Mouse (Mus musculus): ENCODE results near the gene Slc29a2. TPM values are rescaled to one million over a fixed set of nuclear protein-coding genes. Genes with fewer than 3 reads are reported as not detected.

Gene Slc29a2
- polyA plus RNA-seq, 1 experiment from 2014 or later, result 4.7 TPM

DNA sequence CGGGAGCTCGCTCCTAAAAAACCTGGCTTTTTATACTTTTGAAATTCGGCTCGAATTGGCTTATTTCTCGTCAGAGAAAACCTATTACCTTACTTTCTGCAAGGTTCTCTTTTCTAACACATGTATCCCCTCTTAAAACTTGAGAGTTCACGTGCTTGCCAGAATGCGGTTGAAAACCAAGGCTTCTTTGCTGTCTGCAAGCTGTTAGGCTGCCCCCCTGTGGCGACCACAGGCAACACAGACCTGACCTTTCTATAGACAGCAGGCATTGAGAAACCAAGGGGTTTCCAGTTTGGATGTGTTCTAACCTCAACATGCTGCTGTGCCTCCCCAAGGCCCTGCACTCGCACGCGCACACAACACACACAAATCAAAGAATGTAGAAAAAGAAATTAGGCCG lies 6.9 kb upstream of the Slc29a2 start:
- 23% methylated on average over 12 of the region's 12 CpGs for WGBS
- H3K36me3 ChIP-seq (ENCODE audit: control insufficient read depth, insufficient read depth, low read length), result no peaks in the 10 kb centered on the region
- H3K27me3 ChIP-seq (ENCODE audit: control insufficient read depth, insufficient read depth, low read length), result no peaks in the 10 kb centered on the region
- H3K4me2 ChIP-seq (replicated peaks; ENCODE audit: low read depth, low read length), result 0 out of 2 replicates have a peak overlapping the region, but pooled peaks have one; percentile 0
- no peak for ATAC-seq (ENCODE audit: insufficient number of reproducible peaks, insufficient read depth, low FRiP score, low read depth)
- no peaks in the 10 kb centered on the region for H3K9me3 ChIP-seq (ENCODE audit: control insufficient read depth, low read depth, low read length)
- no peak overlapping the region for H3K9ac ChIP-seq (replicated peaks; ENCODE audit: low read depth, low read length)
- H3K4me3 ChIP-seq (ENCODE audit: low read depth, low read length), result no peak overlapping the region
- peaks cover 7% of the 10 kb centered on the region for H3K4me1 ChIP-seq (ENCODE audit: control insufficient read depth, insufficient read depth, low read length)
- H3K27ac ChIP-seq (ENCODE audit: low read length), result no peak overlapping the region

DNA sequence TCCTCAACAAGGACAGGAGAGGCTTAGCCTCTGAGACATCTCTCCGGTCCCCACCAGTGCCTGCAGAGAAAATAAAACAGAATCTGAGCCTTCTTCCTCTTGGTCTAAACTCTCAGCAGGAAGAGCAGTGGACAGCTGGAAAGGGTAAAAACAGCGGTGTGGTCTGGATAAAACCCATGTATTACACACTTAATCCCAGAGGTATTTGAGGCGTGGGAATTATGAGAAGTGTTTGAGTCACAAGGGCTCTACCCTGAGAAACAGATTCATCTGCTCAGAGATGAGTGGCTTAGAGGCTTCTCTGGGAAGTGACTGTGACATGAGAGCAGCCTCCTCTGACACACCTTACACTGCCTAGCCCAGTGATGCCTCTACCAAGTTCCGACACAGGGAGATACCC lies 6.0 kb upstream of the Slc29a2 start:
- H3K4me1 ChIP-seq (ENCODE audit: control insufficient read depth, insufficient read depth, low read length), result peaks cover 7% of the 10 kb centered on the region
- WGBS, result 73% methylated on average over 4 of the region's 4 CpGs
- H3K27ac ChIP-seq (ENCODE audit: low read length), result no peak overlapping the region
- ATAC-seq (ENCODE audit: insufficient number of reproducible peaks, insufficient read depth, low FRiP score, low read depth), result no peak
- no peak overlapping the region for H3K9ac ChIP-seq (replicated peaks; ENCODE audit: low read depth, low read length)
- H3K4me3 ChIP-seq (ENCODE audit: low read depth, low read length), result no peak overlapping the region
- no peaks in the 10 kb centered on the region for H3K9me3 ChIP-seq (ENCODE audit: control insufficient read depth, low read depth, low read length)
- no peak overlapping the region for H3K4me2 ChIP-seq (replicated peaks; ENCODE audit: low read depth, low read length)
- no peaks in the 10 kb centered on the region for H3K27me3 ChIP-seq (ENCODE audit: control insufficient read depth, insufficient read depth, low read length)
- no peaks in the 10 kb centered on the region for H3K36me3 ChIP-seq (ENCODE audit: control insufficient read depth, insufficient read depth, low read length)

DNA sequence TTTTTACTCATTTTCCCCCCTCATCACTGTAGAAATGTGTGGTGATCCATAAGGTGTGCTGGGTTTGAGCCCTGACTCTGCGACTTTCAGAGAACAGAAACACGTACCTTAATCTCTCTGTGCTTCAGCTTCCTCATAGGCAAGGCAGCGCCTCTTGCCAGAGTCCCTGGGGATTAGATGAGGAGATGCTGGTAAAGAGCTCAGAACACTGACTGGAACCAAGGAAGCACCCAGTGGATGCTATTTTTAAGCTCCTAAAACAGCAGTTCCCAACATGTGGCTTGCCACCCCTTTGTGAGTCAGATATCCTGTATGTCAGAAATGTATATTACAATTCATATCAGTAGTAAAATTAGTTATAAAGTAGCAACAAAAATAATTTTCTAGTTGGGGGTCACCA lies 5.5 kb upstream of the Slc29a2 start:
- H3K4me3 ChIP-seq (ENCODE audit: low read depth, low read length), result no peak overlapping the region

DNA sequence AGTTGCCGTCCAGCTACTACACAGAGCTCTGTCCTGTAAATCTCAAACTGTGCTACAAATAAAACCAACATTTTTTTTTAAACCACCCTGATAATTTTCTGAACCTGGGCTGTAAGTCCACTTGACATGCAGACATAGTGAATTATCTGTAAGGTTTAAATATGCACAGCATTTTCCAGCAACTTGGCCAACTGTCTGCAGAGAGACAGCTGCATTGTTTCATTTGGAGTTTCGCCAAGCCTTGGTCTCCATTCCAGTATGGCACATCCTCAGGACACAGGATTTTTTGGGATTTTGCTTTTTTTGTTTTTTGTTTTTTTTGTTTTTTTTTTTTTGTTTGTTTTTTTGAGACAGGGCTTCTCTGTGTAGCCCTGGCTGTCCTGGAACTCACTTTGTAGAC lies 2.2 kb upstream of the Slc29a2 start:
- no peaks in the 10 kb centered on the region for H3K36me3 ChIP-seq (ENCODE audit: control insufficient read depth, insufficient read depth, low read length)
- no peak overlapping the region for H3K27ac ChIP-seq (ENCODE audit: low read length)
- H3K9ac ChIP-seq (replicated peaks; ENCODE audit: low read depth, low read length), result no peak overlapping the region
- H3K4me2 ChIP-seq (replicated peaks; ENCODE audit: low read depth, low read length), result no peak overlapping the region
- WGBS, result 76% methylated on average over 2 of the region's 2 CpGs
- no peak for ATAC-seq (ENCODE audit: insufficient number of reproducible peaks, insufficient read depth, low FRiP score, low read depth)
- H3K4me1 ChIP-seq (ENCODE audit: control insufficient read depth, insufficient read depth, low read length), result peaks cover 4% of the 10 kb centered on the region; the same call in 1 of the 2 replicates
- H3K4me3 ChIP-seq (ENCODE audit: low read depth, low read length), result no peak overlapping the region
- no peaks in the 10 kb centered on the region for H3K27me3 ChIP-seq (ENCODE audit: control insufficient read depth, insufficient read depth, low read length)
- H3K9me3 ChIP-seq (ENCODE audit: control insufficient read depth, low read depth, low read length), result no peaks in the 10 kb centered on the region

More for the DNA sequence above, 5.5 kb upstream of the Slc29a2 start:
- no peaks in the 10 kb centered on the region for H3K36me3 ChIP-seq (ENCODE audit: control insufficient read depth, insufficient read depth, low read length)
- no peak overlapping the region for H3K4me2 ChIP-seq (replicated peaks; ENCODE audit: low read depth, low read length)
- H3K9ac ChIP-seq (replicated peaks; ENCODE audit: low read depth, low read length), result no peak overlapping the region
- WGBS, result 87% methylated on average over 3 of the region's 3 CpGs
- no peaks in the 10 kb centered on the region for H3K9me3 ChIP-seq (ENCODE audit: control insufficient read depth, low read depth, low read length)
- H3K4me1 ChIP-seq (ENCODE audit: control insufficient read depth, insufficient read depth, low read length), result peaks cover 7% of the 10 kb centered on the region
- H3K27me3 ChIP-seq (ENCODE audit: control insufficient read depth, insufficient read depth, low read length), result no peaks in the 10 kb centered on the region
- no peak for ATAC-seq (ENCODE audit: insufficient number of reproducible peaks, insufficient read depth, low FRiP score, low read depth)
- no peak overlapping the region for H3K27ac ChIP-seq (ENCODE audit: low read length)

DNA sequence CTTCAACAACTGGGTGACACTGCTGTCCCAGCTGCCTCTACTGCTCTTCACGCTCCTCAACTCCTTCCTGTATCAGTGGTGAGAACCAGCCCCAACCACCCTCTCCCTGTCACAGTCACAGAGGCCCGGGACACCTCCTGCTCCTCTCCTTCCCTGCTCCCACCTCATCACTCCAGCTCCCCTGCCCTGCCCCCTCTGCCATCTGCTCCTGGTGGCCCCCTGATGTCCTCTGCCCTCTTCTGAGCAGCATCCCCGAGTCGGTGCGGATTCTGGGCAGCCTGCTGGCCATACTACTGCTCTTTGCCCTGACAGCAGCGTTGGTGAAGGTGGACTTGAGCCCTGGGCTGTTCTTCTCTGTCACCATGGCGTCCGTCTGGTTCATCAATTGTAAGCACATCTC lies 2.5 kb downstream of the Slc29a2 start:
- H3K4me3 ChIP-seq (ENCODE audit: low read depth, low read length), result no peak overlapping the region
- H3K9ac ChIP-seq (replicated peaks; ENCODE audit: low read depth, low read length), result no peak overlapping the region
- no peak for ATAC-seq (ENCODE audit: insufficient number of reproducible peaks, insufficient read depth, low FRiP score, low read depth)
- no peak overlapping the region for H3K4me2 ChIP-seq (replicated peaks; ENCODE audit: low read depth, low read length)
- no peaks in the 10 kb centered on the region for H3K9me3 ChIP-seq (ENCODE audit: control insufficient read depth, low read depth, low read length)
- H3K27ac ChIP-seq (ENCODE audit: low read length), result no peak overlapping the region
- H3K4me1 ChIP-seq (ENCODE audit: control insufficient read depth, insufficient read depth, low read length), result 0 out of 2 replicates have a peak, but pooled peaks cover 3% of the 10 kb centered on the region
- peaks cover 11% of the 10 kb centered on the region; the same call in 1 of the 2 replicates for H3K36me3 ChIP-seq (ENCODE audit: control insufficient read depth, insufficient read depth, low read length)
- no peaks in the 10 kb centered on the region for H3K27me3 ChIP-seq (ENCODE audit: control insufficient read depth, insufficient read depth, low read length)
- 91% methylated on average over 8 of the region's 8 CpGs for WGBS

DNA sequence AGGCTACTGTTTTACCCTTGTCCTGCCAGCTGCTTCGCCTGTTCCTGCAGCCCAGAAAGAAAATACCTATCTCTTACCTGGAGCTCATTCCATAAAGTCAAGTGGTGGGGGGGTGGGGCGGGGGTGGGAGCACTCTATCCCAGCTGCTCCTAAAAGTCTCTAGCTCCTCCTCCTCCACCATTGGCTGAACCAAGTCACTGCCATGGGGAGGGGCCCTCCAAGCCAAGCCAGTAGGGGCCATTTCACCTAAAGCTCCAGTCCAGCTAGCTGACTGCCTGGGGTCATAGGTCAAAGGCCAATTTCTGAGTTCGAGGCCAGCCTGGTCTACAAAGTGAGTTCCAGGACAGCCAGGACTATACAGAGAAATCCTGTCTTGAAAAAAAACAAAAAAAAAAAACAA lies 9.0 kb downstream of the Slc29a2 start:
- H3K4me1 ChIP-seq (ENCODE audit: control insufficient read depth, insufficient read depth, low read length), result no peaks in the 10 kb centered on the region
- peaks cover 4% of the 10 kb centered on the region; the same call in 1 of the 2 replicates for H3K36me3 ChIP-seq (ENCODE audit: control insufficient read depth, insufficient read depth, low read length)
- H3K9ac ChIP-seq (replicated peaks; ENCODE audit: low read depth, low read length), result no peak overlapping the region
- ATAC-seq (ENCODE audit: insufficient number of reproducible peaks, insufficient read depth, low FRiP score, low read depth), result no peak
- H3K27me3 ChIP-seq (ENCODE audit: control insufficient read depth, insufficient read depth, low read length), result no peaks in the 10 kb centered on the region
- no peaks in the 10 kb centered on the region for H3K9me3 ChIP-seq (ENCODE audit: control insufficient read depth, low read depth, low read length)
- no peak overlapping the region for H3K4me2 ChIP-seq (replicated peaks; ENCODE audit: low read depth, low read length)
- no peak overlapping the region for H3K27ac ChIP-seq (ENCODE audit: low read length)
- WGBS, result 74% methylated on average over 3 of the region's 3 CpGs
- no peak overlapping the region for H3K4me3 ChIP-seq (ENCODE audit: low read depth, low read length)

DNA sequence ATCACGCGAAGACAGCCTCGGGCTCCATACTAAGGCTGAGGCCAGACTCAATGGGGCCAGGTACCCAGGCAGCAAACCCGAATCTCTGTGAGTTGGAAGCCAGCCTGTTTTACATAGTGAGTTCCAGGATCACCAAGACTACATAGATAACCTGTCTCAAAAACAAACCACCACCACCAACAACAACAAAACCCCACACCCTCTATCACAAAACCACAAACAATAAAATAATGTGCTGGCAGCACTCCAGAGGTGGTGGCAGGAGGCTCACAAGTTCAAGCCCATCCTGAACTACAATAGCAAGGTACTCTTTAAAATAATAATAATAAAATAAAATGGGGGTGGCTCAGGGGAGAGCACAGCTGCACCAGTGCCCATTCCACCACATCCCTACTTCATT lies 12.9 kb downstream of the Slc29a2 start:
- Histone ChIP-seq H3K4me3 (ENCODE audit: low read depth, low read length) (no peak overlapping the region), H3K27ac (ENCODE audit: low read length) (no peak overlapping the region), H3K4me2 (replicated peaks; ENCODE audit: low read depth, low read length) (no peak overlapping the region), H3K27me3 (ENCODE audit: control insufficient read depth, insufficient read depth, low read length) (no peaks in the 10 kb centered on the region), H3K9me3 (ENCODE audit: control insufficient read depth, low read depth, low read length) (no peaks in the 10 kb centered on the region), H3K4me1 (ENCODE audit: control insufficient read depth, insufficient read depth, low read length) (peaks cover 18% of the 10 kb centered on the region), H3K9ac (replicated peaks; ENCODE audit: low read depth, low read length) (no peak overlapping the region), H3K36me3 (ENCODE audit: control insufficient read depth, insufficient read depth, low read length) (no peaks in the 10 kb centered on the region)
- ATAC-seq (ENCODE audit: insufficient number of reproducible peaks, insufficient read depth, low FRiP score, low read depth), result no peak
- 80% methylated on average over 4 of the region's 4 CpGs for WGBS

DNA sequence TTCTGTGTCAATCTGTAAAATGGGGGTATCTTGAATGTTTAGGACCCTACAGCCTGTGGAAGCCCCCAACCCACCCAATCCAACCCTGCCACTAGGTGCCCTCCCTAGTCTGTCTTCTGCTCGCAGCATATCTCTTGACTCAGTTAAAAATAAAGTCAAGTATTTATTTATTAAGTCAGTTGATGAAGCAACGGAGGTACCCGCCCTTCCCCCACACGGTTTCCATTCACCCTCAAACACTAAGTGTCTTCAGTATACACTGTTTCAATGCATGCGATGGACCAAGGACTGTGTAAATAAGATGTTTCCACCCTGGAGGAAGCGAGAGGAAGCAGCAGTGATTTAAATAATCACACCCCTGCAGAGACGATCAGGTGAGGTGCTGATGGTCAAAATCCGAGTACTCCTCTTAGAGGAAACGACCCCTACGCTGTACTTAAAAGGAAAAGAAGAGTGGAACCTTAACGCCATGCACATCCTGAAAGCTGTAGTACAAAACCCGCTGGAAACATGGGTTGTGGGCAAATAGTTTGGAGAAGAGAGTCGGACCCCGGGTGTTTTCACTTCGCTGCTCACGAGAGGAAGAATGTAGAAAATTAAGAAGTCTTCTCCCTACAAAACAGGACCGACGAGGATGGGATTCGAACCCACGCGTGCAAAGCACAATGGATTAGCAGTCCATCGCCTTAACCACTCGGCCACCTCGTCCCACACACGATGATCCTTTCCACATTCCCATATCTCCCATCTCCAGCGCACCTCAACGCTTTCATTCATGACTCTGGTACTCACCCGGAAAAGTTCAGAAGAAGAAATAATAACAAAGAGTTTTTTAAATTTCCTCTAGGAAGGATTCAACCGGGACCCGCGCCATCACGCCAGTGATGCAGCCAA lies 14.3 kb downstream of the Slc29a2 start:
- H3K9ac ChIP-seq (replicated peaks; ENCODE audit: low read depth, low read length), result peak overlapping the region; percentile 59
- peak overlapping the region; percentile 72 for H3K27ac ChIP-seq (ENCODE audit: low read length)
- peak; percentile 33; the same call in 1 of the 2 replicates for ATAC-seq (ENCODE audit: insufficient number of reproducible peaks, insufficient read depth, low FRiP score, low read depth)
- WGBS, result 2% methylated on average over 32 of the region's 32 CpGs
- peak overlapping the region; percentile 56 for H3K4me3 ChIP-seq (ENCODE audit: low read depth, low read length)
- no peaks in the 10 kb centered on the region for H3K36me3 ChIP-seq (ENCODE audit: control insufficient read depth, insufficient read depth, low read length)
- H3K4me2 ChIP-seq (replicated peaks; ENCODE audit: low read depth, low read length), result peak overlapping the region; percentile 93
- H3K4me1 ChIP-seq (ENCODE audit: control insufficient read depth, insufficient read depth, low read length), result peaks cover 26% of the 10 kb centered on the region
- no peaks in the 10 kb centered on the region for H3K27me3 ChIP-seq (ENCODE audit: control insufficient read depth, insufficient read depth, low read length)
- no peaks in the 10 kb centered on the region for H3K9me3 ChIP-seq (ENCODE audit: control insufficient read depth, low read depth, low read length)
